Mouse (Mus musculus): ENCODE measurements around the gene Yju2.

Gene Yju2

DNA sequence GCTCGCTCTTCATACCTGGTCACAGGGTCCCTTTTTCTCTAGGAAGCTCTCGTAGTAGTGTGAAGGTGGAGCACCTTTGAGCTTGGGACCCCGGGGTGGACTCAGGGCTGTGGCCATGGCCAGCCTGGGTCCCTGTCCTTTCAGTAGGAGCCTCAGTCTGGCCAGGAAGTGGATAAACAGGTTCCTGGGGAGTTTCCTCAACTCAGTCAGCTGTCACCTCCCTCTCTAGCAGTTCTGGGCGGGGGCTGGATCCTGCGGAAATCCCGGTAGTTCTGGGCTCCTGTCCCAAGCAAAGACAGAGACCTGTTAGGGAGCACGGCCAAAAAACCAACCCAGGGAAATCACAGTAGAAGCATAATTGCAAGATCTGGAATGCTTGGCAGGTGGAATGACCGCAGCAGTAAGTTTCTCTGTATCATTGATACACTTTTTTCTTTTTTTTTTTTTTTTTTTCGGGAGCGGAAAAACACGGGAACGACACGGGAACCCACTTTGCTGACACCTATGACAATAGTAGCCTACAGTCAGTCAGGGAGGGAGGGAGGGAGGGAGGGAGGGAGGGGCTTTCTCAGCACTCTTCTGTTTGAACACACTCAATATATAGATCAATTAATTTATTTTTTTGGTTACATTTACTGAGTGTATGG lies 46.6 kb downstream of the Yju2 start, which contains the start of the genes Stap2 and Mpnd:
TSS of gene Stap2 (minus strand) at position 170 of the 647 bp plus-strand sequence.
TSS of gene Mpnd (plus strand) at position 297 of the 647 bp plus-strand sequence.
- in situ Hi-C loops (cut with MboI, MseI) = loop anchor here (5.0 kb wide), 2 partner anchors 1387 to 1863 kb away; no protein-coding TSS in a partner anchor

DNA sequence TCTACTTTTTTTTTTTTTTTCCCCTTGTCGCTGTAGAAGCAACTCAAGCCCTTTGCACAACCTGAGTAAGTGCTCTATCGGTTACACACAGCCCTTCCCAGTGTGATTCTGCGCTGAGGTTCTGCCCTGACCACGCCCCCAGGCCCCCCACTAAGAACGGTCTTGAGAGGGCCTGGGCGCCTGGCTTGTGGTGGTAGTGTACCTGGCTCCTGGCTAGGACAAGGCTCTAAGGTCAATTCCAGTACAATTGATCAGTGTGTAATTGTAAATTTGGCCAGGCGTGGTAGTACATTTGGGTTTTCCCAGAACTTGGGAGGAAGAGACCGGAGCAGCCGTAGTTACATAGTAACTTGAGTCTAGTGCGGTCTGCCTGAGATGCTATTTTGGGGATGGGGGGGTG lies 48.1 kb downstream of the Yju2 start:
- in situ Hi-C loops (cut with MboI, MseI) = loop anchor here (5.0 kb wide), 2 partner anchors 1385 to 1865 kb away; no protein-coding TSS in a partner anchor

DNA sequence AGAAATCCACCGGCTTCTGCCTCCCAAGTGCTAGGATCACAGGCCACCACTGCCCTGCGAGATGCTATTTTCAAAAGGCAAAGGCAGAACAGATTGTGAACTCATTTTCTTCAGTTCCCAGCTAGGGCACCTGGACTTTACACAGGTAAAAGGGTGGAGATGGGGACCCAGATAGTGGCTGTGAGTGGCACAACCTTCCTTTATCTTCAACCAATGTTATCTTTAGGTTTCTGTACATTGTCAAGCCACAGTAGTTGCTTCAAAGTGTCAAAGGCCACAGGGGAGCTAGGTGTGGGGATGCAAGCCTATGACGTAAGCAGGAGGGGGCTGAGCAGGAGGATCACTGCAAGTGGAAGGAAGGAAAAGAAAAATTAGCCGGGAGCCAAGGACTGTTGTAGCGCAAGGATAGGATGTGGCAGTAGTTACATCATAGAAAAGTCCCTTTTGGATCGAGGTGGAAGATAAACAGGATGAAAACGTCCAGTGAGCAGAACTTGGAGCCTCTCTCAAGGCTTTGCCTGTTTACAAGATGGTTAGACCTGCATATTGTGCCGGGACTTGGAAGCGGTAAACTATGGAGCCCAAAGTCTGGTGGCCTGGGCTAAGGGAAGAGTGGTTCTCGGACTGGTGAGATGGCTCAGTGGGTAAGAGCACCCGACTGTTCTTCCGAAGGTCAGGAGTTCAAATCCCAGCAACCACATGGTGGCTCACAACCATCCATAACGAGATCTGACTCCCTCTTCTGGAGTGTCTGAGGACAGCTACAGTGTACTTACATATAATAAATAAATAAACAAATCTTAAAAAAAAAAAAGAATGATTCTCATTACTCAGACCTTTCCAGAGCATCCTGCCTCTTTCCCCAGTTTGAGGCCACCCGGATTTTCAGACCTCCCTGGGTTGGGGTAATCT lies 48.8 kb downstream of the Yju2 start:
- in situ Hi-C loops (cut with MboI, MseI) = loop anchor here (5.0 kb wide), 2 partner anchors 1385 to 1865 kb away; no protein-coding TSS in a partner anchor

DNA sequence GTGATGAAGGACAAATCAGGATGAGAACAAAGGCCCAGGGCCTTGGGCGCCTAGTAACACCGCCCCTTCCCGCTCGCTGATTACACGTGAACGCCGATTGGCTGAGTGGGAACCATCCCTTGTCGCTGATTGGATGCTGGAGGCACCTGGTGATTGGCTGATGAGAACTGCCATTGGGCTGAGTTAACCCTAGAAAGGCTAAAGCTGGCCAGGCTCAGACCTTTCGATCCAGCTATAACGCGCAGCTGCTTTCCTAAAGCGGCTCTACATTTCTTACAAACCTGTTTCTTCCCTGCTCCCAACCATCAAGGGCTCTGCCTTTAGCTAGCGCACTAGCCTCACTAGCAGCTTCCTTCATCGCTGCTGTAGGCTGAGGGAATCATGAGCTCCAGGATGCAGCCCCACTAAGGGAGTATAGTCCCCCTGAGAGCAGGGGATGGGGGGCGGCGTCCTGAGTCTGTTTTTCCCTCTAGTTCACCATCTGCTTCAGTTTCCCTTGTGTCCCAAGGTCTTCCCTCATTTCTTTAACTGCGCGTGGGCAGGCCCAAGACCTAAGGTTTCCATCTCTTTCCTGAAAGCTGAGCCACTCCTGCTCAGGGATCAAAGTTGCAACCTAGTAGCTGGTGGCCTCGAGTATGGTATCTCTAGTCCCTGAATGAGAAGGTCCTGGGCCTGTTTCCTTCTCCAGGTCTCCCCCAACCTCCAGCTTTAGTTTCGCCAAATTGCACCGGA lies 49.6 kb downstream of the Yju2 start:
- in situ Hi-C loops (cut with MboI, MseI) = loop anchor here (5.0 kb wide), 2 partner anchors 1384 to 1866 kb away; no protein-coding TSS in a partner anchor

DNA sequence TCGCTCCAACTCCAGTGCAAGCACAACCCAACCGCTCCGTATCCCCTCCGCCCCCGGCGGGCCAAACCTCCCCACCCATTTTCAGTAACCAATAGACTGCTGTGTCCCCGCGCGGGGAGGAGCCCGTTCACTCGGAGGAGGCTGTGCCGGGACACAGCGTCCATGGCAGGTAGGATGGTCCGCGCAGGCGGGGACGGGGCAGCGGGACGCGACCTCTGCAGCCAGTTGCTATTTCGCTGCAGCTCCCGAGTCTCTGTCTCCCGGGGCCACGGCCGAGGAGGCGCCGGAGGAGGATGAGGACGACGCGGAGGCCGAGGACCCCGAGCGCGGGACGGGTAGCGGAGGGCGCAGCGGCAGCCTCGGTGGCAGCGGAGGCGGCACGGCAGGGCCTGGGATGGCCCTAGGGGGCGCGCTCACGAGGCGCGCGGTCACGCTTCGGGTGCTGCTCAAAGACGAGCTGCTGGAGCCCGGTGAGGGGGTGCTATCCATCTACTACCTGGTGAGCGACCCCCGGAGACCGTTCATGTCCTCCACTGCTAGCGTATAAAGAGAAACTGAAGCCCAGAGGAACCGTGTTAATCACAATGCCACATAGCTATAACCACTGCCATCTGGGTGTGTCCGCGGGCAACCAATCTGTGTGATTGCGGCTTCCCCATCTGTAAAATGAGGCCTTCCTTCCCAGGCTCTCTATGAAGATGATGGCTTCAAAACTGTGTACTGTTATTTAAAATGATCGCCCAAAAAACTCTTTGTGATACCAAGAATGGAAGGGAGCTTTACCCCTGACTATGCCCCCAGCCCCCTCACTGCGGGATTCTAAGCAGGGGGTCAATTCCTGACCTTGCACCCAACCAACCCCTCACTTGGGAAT lies 50.4 kb downstream of the Yju2 start:
- in situ Hi-C loops (cut with MboI, MseI) = loop anchor here (5.0 kb wide), 2 partner anchors 1383 to 1867 kb away; no protein-coding TSS in a partner anchor

DNA sequence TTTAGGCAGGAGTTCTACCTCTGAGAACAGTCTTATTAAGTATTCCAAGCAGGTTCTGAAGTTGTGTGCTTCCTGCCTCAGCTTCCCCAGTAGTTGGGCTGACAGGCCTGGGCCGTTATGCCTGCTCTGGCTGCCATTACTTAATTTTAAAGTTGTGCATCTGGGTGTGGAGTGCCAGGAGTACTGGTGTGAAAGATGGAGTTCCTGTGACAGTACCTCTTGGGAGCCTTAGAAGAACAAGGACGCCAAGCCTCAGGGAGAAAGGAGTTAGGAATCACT lies 51.0 kb downstream of the Yju2 start:
- in situ Hi-C loops (cut with MboI, MseI) = loop anchor here (5.0 to 10.0 kb wide), 3 partner anchors 45 to 1868 kb away; no protein-coding TSS in a partner anchor

DNA sequence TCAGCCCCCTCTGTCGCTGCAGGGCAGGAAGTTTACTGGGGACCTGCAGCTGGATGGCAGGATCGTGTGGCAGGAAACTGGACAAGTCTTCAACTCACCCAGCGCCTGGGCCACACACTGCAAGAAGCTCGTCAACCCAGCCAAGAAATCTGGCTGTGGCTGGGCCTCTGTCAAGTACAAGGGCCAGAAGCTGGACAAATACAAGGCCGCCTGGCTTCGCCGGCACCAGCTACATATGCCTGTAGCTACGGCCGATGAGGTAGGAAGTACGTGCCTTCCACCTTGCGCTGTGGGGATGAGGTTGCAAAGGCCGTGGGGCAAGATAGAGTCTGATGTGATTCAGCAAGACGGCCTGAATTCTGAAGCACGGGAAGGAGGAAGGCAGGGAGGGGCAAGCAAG lies 51.4 kb downstream of the Yju2 start:
- in situ Hi-C loops (cut with MboI, MseI) = loop anchor here (10.0 kb wide), 1 partner anchor 45 kb away; no protein-coding TSS in a partner anchor

DNA sequence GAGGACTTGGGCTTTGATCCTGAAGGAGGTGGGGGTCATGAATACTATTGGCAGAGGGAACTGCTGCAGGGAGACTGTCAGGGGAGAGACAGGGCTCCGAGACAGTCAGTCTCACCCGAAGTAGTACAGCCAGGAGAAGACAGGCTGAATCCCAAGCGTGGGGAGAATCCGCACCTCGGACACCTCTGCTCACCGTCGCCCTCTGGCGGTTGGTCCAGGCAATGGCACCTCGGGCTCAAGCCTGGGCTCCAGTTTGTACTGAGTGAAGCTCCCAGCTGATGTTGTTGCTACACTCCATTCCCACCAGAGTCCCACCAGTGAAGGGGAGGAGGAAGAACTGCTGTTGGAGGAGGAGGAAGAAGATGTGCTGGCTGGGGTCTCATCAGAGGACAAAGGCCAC lies 51.8 kb downstream of the Yju2 start:
- in situ Hi-C loops (cut with MboI, MseI) = loop anchor here (10.0 kb wide), 1 partner anchor 46 kb away; no protein-coding TSS in a partner anchor

DNA sequence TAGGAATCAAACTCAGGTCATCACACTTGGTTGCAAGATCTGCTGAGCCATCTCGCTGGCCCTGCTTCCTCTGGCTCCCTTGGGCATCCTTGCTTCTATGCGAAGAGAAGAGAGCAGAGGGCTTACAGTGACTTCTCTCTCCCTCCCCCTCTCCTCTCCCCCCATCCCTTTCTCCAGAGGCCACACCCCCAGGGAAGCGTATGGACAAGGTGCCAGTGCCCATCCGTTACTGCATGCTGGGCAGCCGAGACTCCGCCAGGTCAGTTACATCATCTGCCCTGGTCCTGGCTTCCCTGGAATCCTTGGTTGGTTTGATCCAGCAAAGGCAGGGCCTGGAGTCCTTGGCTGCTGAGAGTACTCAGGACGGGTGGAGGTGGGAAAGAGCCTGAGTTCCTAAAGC lies 52.5 kb downstream of the Yju2 start:
- in situ Hi-C loops (cut with MboI, MseI) = loop anchor here (10.0 kb wide), 1 partner anchor 47 kb away; no protein-coding TSS in a partner anchor

DNA sequence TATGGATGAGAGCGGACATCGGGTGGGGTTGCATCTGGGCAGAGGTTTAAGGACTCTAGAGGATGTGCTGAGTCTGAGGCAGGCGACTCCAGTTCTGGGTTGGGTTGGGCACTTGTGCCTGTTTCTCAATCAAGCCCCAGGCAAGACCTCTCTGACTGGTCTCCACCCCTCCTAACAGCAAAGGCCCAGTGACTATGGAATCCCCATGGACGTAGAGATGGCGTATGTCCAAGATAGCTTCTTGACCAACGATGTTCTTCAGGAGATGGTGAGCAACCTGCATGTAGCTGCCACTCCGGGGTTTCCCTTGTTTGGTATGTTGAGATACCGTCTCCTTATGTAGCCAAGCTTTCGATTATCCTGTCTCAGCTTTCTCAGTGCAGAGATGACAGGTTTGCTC lies 56.4 kb downstream of the Yju2 start:
- in situ Hi-C loops (cut with MboI, MseI) = loop anchor here (10.0 kb wide), 1 partner anchor 50 kb away; no protein-coding TSS in a partner anchor

DNA sequence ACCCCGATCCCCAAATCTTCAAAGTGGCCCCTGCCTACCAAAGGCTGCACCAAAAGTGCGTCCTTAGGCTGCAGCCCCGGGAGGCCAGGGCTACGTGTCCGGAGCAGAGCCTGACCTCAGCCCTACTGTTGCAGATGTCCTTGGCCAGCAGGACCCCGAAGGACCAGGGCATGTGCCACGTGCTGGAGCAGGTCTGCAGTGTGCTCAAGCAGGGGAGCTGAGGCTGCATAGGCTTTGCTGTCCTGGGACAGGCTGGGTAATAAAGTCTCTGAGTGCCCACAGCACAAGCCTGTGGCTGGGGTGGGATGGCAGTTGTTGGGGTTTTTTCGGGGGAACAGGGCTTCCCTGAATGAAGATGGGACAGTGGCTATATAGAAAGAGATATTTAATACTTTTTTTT lies 57.5 kb downstream of the Yju2 start:
- in situ Hi-C loops (cut with MboI, MseI) = loop anchor here (10.0 kb wide), 1 partner anchor 52 kb away; no protein-coding TSS in a partner anchor

DNA sequence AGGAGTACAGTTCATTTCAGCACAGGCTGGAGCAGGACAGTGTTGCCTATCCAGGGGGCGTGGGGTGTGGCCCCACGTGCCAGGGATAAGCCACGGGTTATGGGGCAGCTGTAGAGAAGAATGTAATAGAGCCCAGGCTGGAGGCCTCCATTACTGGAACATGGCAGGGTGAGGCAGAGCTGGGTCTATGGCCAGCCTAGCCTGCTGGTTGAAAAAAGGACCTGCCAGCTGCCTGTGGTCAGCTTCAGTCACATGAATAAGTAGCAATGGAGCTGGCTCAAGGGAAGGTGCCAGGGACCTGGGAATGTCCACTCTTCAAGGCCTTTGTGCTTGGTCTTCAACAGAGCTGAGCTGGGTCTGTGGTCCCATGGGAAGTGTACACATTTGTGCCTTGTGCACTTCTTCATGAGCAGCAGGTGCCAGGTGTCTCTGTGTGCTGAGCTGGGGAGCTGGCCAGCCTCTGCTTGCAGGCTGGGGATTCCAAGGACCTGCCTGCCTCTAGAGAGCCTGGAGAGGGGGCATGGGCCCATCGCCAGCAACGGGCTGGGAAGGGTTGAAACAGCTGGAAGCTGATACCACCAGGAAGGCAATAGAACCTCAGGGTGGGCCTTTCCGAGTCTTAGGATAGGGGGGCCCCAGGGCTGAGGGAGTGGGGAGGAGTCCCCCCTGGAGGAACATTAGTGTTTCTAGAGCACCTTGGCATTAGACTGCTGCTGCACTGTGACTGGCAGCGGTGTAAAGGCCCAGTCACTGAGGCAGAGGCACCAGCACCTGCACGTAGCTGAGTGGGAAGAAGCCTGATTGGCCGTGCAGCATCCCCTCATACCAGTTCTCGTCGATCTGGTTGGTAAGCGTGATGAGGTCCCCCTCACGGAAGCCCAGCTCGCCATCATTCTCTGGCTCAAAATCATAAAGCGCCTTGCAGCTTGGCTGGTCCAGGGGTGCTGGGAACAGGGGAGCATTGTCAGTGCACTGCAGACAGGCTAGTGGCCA lies 58.2 kb downstream of the Yju2 start:
- in situ Hi-C loops (cut with MboI, MseI) = loop anchor here (10.0 kb wide), 1 partner anchor 52 kb away; no protein-coding TSS in a partner anchor

DNA sequence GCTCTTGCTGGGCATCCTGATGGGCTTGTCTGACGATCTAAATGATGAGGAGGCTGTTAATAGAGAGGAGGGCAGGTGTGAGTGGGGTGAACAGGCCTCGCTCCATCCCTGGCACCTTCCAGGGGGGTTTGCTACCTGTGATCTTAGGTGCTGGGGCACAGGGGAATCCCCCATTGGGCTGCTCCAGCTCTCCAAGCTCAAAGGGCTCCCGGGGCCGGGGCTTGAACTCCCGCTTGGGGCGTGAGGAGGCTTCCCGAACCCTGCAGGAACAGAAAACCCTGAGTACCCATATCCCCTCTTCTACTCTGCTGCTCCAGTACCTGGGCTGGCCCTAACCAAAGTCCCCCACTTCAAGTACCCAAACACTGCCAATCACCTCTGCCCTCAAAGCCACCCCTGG lies 58.9 kb downstream of the Yju2 start:
- in situ Hi-C loops (cut with MboI, MseI) = loop anchor here (10.0 kb wide), 1 partner anchor 53 kb away; no protein-coding TSS in a partner anchor
